Mouse (Mus musculus) hindbrain, postnatal 0 days (tissue): Measurements from ENCODE around the gene Dock4. TPM values are rescaled to one million over a fixed set of nuclear protein-coding genes. Genes with fewer than 3 reads are reported as not detected.

Experiments used
- ATAC-seq: fragments of 200-750 bp; cut with Nextera tagmentation; 2 replicates; pipeline ENCODE4 v1.8.0; 2017; ENCODE audit warnings: mild to moderate bottlenecking, moderate TSS enrichment, moderate library complexity
- DNase-seq: peaks from one replicate; pipeline ENCODE4 v3.0.0-alpha.2; 2015; ENCODE audit warnings: low spot score
- H3K27ac ChIP-seq: fragments of 300-500 bp; sonication (generic); 2 replicates; pipeline ENCODE4 v1.5.1; 2014; ENCODE audit warnings: mild to moderate bottlenecking
- H3K27me3 ChIP-seq: fragments of 300-500 bp; sonication (generic); 2 replicates; pipeline ENCODE4 v1.6.1; 2014; ENCODE audit warnings: low read length, mixed read lengths; ENCODE audit not compliant: insufficient read depth
- H3K36me3 ChIP-seq: fragments of 300-500 bp; sonication (generic); 2 replicates; pipeline ENCODE4 v1.6.1; 2014; ENCODE audit warnings: low read length, mixed read lengths; ENCODE audit not compliant: insufficient read depth
- H3K4me1 ChIP-seq: fragments of 300-500 bp; sonication (generic); 2 replicates; pipeline ENCODE4 v1.6.1; 2014; ENCODE audit warnings: antibody characterized with exemption, low read length, mixed read lengths; ENCODE audit not compliant: insufficient read depth
- H3K4me2 ChIP-seq: fragments of 300-500 bp; sonication (generic); 2 replicates; pipeline ENCODE4 v1.6.1; 2014; ENCODE audit warnings: low read depth, mild to moderate bottlenecking, low read length, moderate library complexity, mixed read lengths
- H3K4me3 ChIP-seq: fragments of 300-500 bp; sonication (generic); 2 replicates; pipeline ENCODE4 v1.5.1; 2014; ENCODE audit warnings: low read length
- H3K9ac ChIP-seq: fragments of 300-500 bp; sonication (generic); replicated peaks from 2 replicates; pipeline ENCODE4 v1.6.1; 2014; ENCODE audit warnings: mild to moderate bottlenecking, low read length, moderate library complexity, mixed read lengths
- H3K9me3 ChIP-seq: fragments of 300-500 bp; sonication (generic); 2 replicates; pipeline ENCODE4 v1.6.1; 2016; ENCODE audit warnings: low read length, mixed read lengths
- CTCF ChIP-seq: IDR thresholded peaks from 2 replicates; pipeline ENCODE4 v1.5.1; 2016; ENCODE audit warnings: antibody characterized with exemption, control low read depth, low read depth
- WGBS: fragments of 180-500 bp; shearing (Covaris S2); extraction: QIAGEN DNeasy Blood & Tissue Kit; methylation state at CpG from one replicate; pipeline ENCODE4 v1.1.7; 2014; 5-methylcytosine and 5-hydroxymethylcytosine counted together
- polyA plus RNA-seq: library from polyadenylated mRNA; unstranded; fragments of >200 nt; fragmentation: Nextera tagmentation; extraction: Ambion mirVana; gene quantifications from 2 replicates; pipeline ENCODE4 v1.2.1, GENCODE M21; 2015
- total RNA-seq: library from RNA; depleted of rRNA; stranded (reverse); fragments of >200 nt; gene quantifications from 2 replicates; pipeline ENCODE4 v1.2.3, GENCODE M21; 2014

The Dock4 gene
- total and polyA plus RNA-seq, 2 experiments from 2014 or later, result 16.7 to 30.7 TPM

DNA sequence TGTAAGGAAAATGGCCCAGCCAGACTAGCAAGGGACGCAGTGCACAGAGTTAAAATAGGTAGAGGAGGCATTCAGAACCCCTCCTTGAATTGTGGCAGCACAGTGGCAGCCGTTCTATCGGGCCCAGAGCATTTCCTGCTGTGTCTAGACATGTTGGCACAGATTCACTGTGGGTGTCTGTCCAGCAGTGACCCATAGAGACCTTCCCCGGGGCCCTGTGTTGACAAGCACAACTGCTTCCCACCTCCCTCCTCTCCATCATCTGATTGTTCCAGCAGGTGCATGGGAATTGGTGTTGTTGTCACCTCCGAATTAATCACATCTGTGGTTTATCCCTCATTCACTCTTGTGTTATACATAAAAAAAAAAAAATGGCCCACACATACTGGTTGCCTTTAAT lies 210.7 kb downstream of the Dock4 start:
- ATAC-seq (no peak), DNase-seq (no peak)
- H3K27ac ChIP-seq, result no peak overlapping the region
- H3K4me2 ChIP-seq, result no peak overlapping the region
- no peak for TF ChIP-seq CTCF
- H3K4me3 ChIP-seq, result no peak overlapping the region
- H3K9ac ChIP-seq, result no peak overlapping the region
- no peaks in the 10 kb centered on the region for H3K36me3 ChIP-seq
- no peaks in the 10 kb centered on the region for H3K27me3 ChIP-seq
- H3K4me1 ChIP-seq, result no peaks in the 10 kb centered on the region
- H3K9me3 ChIP-seq, result no peaks in the 10 kb centered on the region
- 31% methylated on average over 5 of the region's 5 CpGs for WGBS

GRCm38 (mm10) chr12:40657229-40657885 lies 211.6 kb downstream of the Dock4 start:
- H3K4me1 ChIP-seq, result no peaks in the 10 kb centered on the region
- no peaks in the 10 kb centered on the region for H3K27me3 ChIP-seq
- no peak for TF ChIP-seq CTCF
- no peak overlapping the region for H3K27ac ChIP-seq
- H3K4me3 ChIP-seq, result no peak overlapping the region
- no peak overlapping the region for H3K4me2 ChIP-seq
- DNase-seq (no peak), ATAC-seq (no peak)
- H3K9me3 ChIP-seq, result no peaks in the 10 kb centered on the region
- H3K36me3 ChIP-seq, result no peaks in the 10 kb centered on the region
- 42% methylated on average over 4 of the region's 4 CpGs for WGBS
- no peak overlapping the region for H3K9ac ChIP-seq

- WGBS, result 58% methylated on average over 6 of the region's 6 CpGs
- H3K9me3 ChIP-seq, result no peaks in the 10 kb centered on the region
- DNase-seq (peak; percentile 19), ATAC-seq (no peak)
- no peak overlapping the region for H3K9ac ChIP-seq
- no peak overlapping the region for H3K4me3 ChIP-seq
- H3K27me3 ChIP-seq, result no peaks in the 10 kb centered on the region
- H3K27ac ChIP-seq, result no peak overlapping the region
- H3K4me2 ChIP-seq, result no peak overlapping the region
- TF ChIP-seq CTCF, result no peak
- no peaks in the 10 kb centered on the region for H3K4me1 ChIP-seq
- H3K36me3 ChIP-seq, result no peaks in the 10 kb centered on the region
These were observed 213.9 kb downstream of the Dock4 start for GRCm38 (mm10) chr12:40659689-40660088.

GRCm38 (mm10) chr12:40669460-40669859 lies 223.7 kb downstream of the Dock4 start:
- DNase-seq, result no peak
- no peak for ATAC-seq

DNA sequence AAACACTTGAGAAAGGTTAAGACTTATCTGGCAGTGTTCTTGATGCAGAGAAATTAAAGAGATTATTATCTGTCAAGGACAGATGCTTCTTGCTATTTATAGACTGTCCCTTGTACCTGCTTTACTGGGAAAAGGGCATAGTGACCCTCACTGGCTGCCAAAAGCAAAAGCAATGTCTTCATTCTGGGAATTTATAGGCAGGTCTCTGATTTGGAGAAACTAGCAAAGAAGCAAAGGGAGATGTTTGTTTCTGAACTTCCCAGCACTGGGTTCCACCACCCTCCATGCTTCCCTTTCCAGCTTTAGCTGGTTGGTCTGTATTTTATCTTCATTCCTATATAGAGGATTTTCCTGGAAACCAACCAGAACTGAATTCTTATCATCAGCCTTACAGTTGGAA lies 225.0 kb downstream of the Dock4 start:
- no peak for ATAC-seq

More at GRCm38 (mm10) chr12:40669460-40669859, 223.7 kb downstream of the Dock4 start:
- TF ChIP-seq CTCF, result no peak
- no peak overlapping the region for H3K9ac ChIP-seq
- no peaks in the 10 kb centered on the region; the same call in 1 of the 2 replicates for H3K36me3 ChIP-seq
- H3K27me3 ChIP-seq, result no peaks in the 10 kb centered on the region
- H3K4me2 ChIP-seq, result no peak overlapping the region
- WGBS, result 87% methylated on average over 2 of the region's 2 CpGs
- H3K4me3 ChIP-seq, result no peak overlapping the region
- no peaks in the 10 kb centered on the region for H3K4me1 ChIP-seq
- H3K27ac ChIP-seq, result no peak overlapping the region
- no peaks in the 10 kb centered on the region for H3K9me3 ChIP-seq

GRCm38 (mm10) chr12:40679713-40680112 lies 234.0 kb downstream of the Dock4 start:
- H3K9ac ChIP-seq, result no peak overlapping the region
- H3K27me3 ChIP-seq, result no peaks in the 10 kb centered on the region
- WGBS, result 71% methylated on average over 4 of the region's 4 CpGs
- peak; percentile 33 for TF ChIP-seq CTCF
- peaks cover 10% of the 10 kb centered on the region; the same call in 1 of the 2 replicates for H3K36me3 ChIP-seq
- H3K4me3 ChIP-seq, result no peak overlapping the region
- no peaks in the 10 kb centered on the region for H3K9me3 ChIP-seq
- no peak overlapping the region for H3K27ac ChIP-seq
- DNase-seq (peak; percentile 4), ATAC-seq (no peak)
- H3K4me2 ChIP-seq, result no peak overlapping the region
- no peaks in the 10 kb centered on the region for H3K4me1 ChIP-seq

More for the DNA sequence above, 225.0 kb downstream of the Dock4 start:
- no peak overlapping the region for H3K4me2 ChIP-seq
- TF ChIP-seq CTCF, result no peak
- H3K4me1 ChIP-seq, result no peaks in the 10 kb centered on the region
- no peak for DNase-seq
- H3K27ac ChIP-seq, result no peak overlapping the region
- no peak overlapping the region for H3K4me3 ChIP-seq
- H3K9ac ChIP-seq, result no peak overlapping the region
- H3K27me3 ChIP-seq, result no peaks in the 10 kb centered on the region
- H3K9me3 ChIP-seq, result no peaks in the 10 kb centered on the region
- H3K36me3 ChIP-seq, result no peaks in the 10 kb centered on the region; the same call in 1 of the 2 replicates

GRCm38 (mm10) chr12:40680551-40680950 lies 234.8 kb downstream of the Dock4 start:
- Histone ChIP-seq H3K9me3 (no peaks in the 10 kb centered on the region), H3K9ac (no peak overlapping the region), H3K4me1 (no peaks in the 10 kb centered on the region), H3K4me3 (no peak overlapping the region), H3K4me2 (no peak overlapping the region), H3K27me3 (no peaks in the 10 kb centered on the region), H3K27ac (no peak overlapping the region), H3K36me3 (peaks cover 10% of the 10 kb centered on the region; the same call in 1 of the 2 replicates)
- ATAC-seq (peak; percentile 76), DNase-seq (peak; percentile 71)
- 97% methylated on average over 1 of the region's 1 CpGs for WGBS
- peak; percentile 71 for TF ChIP-seq CTCF
